Comparison of ENCODE assay signal across 9 mouse cellular contexts in genomic region chr7:136430085-136431011, GRCm38 (mm10).
DNase-seq lines count a peak whose midpoint lies in the region; ATAC-seq lines count a peak whose summit lies in the region.
"Had no signal": no experiment of that assay in that cellular context is flagged by ENCODE, and none has a peak within 500 bp of the region (broad histone marks: within the 10 kb centered on the region; RNA-seq: fewer than 3 reads in every experiment).

No protein-coding gene starts in this region.

- no peak overlapping the region for H3K4me3 ChIP-seq in neural tube, embryonic 11.5 days (ENCODE audit: low read depth, low read length)
- no peak overlapping the region for H3K4me3 ChIP-seq in hindbrain, embryonic 14.5 days (replicated peaks; ENCODE audit: low read length)
- H3K4me3 ChIP-seq: embryonic facial prominence, embryonic 13.5 days had no signal

- no peaks in the 10 kb centered on the region for H3K27me3 ChIP-seq in neural tube, embryonic 11.5 days (ENCODE audit: control insufficient read depth, insufficient read depth, low read length)
- no peaks in the 10 kb centered on the region for H3K27me3 ChIP-seq in hindbrain, embryonic 14.5 days (ENCODE audit: control insufficient read depth, insufficient read depth, low read length)

- no peak overlapping the region for H3K4me2 ChIP-seq in neural tube, embryonic 11.5 days (ENCODE audit: low read depth)
- H3K4me2 ChIP-seq in hindbrain, embryonic 14.5 days (replicated peaks) = no peak overlapping the region
- H3K4me2 ChIP-seq: embryonic facial prominence, embryonic 13.5 days had no signal

- H3K9ac ChIP-seq in neural tube, embryonic 11.5 days (ENCODE audit: low read length) = no peak overlapping the region
- no peak overlapping the region for H3K9ac ChIP-seq in hindbrain, embryonic 14.5 days
- H3K9ac ChIP-seq: embryonic facial prominence, embryonic 13.5 days had no signal

- H3K27ac ChIP-seq in neural tube, embryonic 11.5 days (ENCODE audit: low read depth, low read length) = no peak overlapping the region
- no peak overlapping the region for H3K27ac ChIP-seq in hindbrain, embryonic 14.5 days
- H3K27ac ChIP-seq: embryonic facial prominence, embryonic 13.5 days had no signal

- intact Hi-C loops in heart, postnatal 10 days (cut with DNase I) = no loop called here

- H3K4me1 ChIP-seq in neural tube, embryonic 11.5 days (ENCODE audit: control insufficient read depth, insufficient read depth, low read length) = 0 out of 2 replicates have a peak, but pooled peaks cover 2% of the 10 kb centered on the region
- H3K4me1 ChIP-seq in hindbrain, embryonic 14.5 days (replicated peaks; ENCODE audit: control insufficient read depth, insufficient read depth, low read length) = 0 out of 2 replicates have a peak, but pooled peaks cover 24% of the 10 kb centered on the region

- WGBS in neural tube, embryonic 11.5 days = 49% methylated on average over 21 of the region's 21 CpGs
- WGBS in hindbrain, embryonic 14.5 days = 40% methylated on average over 21 of the region's 21 CpGs

- DNase-seq in heart, postnatal 4 days = peak; percentile 16
- DNase-seq in heart, postnatal 10 days = no peak
- peak; percentile 31 for DNase-seq in neural tube, embryonic 11.5 days (ENCODE audit: low spot score)
- DNase-seq in neural tube, embryonic 10.5 days (ENCODE audit: extremely low spot score, low spot score) = no peak
- DNase-seq in hindbrain, embryonic 14.5 days (ENCODE audit: low spot score) = peak; percentile 28
- no peak for DNase-seq in gastrocnemius, postnatal 4 days (ENCODE audit: low spot score in 2 of 2)
- DNase-seq in left cerebral cortex, adult 9 months (ENCODE audit: low spot score in 2 of 2) = no peak

- no peaks in the 10 kb centered on the region for H3K9me3 ChIP-seq in neural tube, embryonic 11.5 days (ENCODE audit: control insufficient read depth, low read length)
- H3K9me3 ChIP-seq in hindbrain, embryonic 14.5 days (ENCODE audit: control insufficient read depth, low read length) = no peaks in the 10 kb centered on the region
- H3K9me3 ChIP-seq: embryonic facial prominence, embryonic 13.5 days had no signal

- no peak for ATAC-seq in neural tube, embryonic 11.5 days (ENCODE audit: insufficient read depth, low FRiP score, low TSS enrichment)
- ATAC-seq in hindbrain, embryonic 14.5 days (ENCODE audit: low FRiP score) = no peak
- ATAC-seq: intestine, embryonic 16.5 days had no signal

- H3K36me3 ChIP-seq in neural tube, embryonic 11.5 days (ENCODE audit: control insufficient read depth, insufficient read depth, low read length) = no peaks in the 10 kb centered on the region
- no peaks in the 10 kb centered on the region for H3K36me3 ChIP-seq in hindbrain, embryonic 14.5 days (replicated peaks; ENCODE audit: control insufficient read depth, insufficient read depth)
- H3K36me3 ChIP-seq: embryonic facial prominence, embryonic 13.5 days had no signal

Comparison
In these comparisons a context has a peak if more than half of its experiments do, and no peak if none do; other contexts are left out.
1. DNase-seq: peak in heart, postnatal 4 days (single experiment), neural tube, embryonic 11.5 days (single experiment) and hindbrain, embryonic 14.5 days (single experiment); none in heart, postnatal 10 days (0 of 2), neural tube, embryonic 10.5 days (single experiment), gastrocnemius, postnatal 4 days (0 of 2) and left cerebral cortex, adult 9 months (0 of 2).